Mouse (Mus musculus) leukemia stem cell, adult 10-12 weeks (primary cell): ENCODE results near the gene Psd. TPM values are rescaled to one million over a fixed set of nuclear protein-coding genes. Genes with fewer than 3 reads are reported as not detected.

ENCODE experiments used
- polyA plus RNA-seq: library from polyadenylated mRNA; stranded (reverse); fragments of >175 nt; gene quantifications from 2 replicates; pipeline ENCODE4 v1.2.3, GENCODE M21; 2012; ENCODE audit warnings: low replicate concordance

The Psd gene
- 7.5 and 12.5 TPM in 2 replicates for polyA plus RNA-seq

DNA sequence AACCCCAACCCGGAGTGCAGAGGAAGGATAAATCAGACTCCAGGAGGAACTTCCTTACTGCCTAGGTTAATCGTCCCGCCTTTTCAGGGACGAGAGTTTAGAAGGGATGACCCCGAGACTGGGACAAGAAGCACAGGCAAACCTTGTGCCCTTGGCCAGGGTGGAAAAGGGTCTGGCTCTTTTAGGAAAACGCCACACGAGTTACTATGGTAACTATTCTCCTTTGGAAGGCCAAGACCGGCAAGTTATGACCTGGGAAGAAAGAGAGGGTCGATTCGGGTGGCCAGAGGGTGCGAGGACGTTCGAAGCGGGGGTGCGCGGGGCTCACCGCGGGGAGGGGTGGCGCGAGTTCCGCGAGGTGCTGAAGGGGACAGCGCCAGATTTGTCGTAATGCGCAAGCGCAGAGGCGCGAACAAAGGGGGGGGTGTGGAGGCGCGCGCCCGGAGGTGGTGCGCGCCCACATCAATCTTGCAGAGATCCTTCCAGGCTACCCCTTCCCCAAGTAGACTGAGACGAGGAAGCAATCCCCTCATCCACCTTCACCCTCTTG is at the start of gene Psd:
Gene Psd, minus strand, starts transcription at position 401 of the 550 bp plus-strand sequence.

DNA sequence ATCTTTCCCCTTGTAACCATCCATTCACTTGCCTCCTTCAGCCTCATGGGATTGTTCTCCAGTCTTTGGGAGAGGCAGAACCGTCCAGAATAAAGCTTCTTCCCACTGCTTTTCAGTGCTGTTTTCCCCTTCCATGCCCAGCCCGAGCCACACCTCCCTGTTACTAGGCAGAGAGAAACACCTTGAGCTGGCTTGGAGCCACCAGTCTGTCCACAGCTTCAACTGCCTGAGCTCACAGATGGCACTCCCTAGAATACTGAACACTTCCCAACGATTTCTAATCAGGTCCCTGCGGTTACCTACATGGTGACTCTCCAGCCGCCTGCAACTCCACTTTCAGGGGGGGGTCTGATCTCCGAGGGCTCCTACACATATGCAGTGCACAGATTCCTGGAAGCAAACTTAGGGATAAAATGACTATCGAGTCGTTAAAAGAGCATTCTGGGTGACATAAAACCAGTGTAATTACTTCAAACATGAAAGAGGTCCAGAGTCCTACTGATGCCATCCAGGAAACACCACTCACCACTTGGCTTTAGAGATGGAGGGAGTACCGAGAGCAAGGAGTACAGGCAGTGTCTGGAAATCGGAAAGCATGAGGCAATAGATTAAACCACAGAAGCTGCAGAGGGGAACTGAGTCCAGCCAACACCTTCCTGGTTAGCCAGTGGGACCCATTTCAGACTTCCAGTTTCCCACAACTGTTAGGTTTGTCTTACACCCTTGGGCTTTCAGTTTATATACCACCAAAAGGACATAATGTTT is 23.4 kb upstream of the Psd start, which contains the start of gene 2310034G01Rik:
Gene 2310034G01Rik, minus strand, starts transcription at position 135 of the 765 bp plus-strand sequence.

DNA sequence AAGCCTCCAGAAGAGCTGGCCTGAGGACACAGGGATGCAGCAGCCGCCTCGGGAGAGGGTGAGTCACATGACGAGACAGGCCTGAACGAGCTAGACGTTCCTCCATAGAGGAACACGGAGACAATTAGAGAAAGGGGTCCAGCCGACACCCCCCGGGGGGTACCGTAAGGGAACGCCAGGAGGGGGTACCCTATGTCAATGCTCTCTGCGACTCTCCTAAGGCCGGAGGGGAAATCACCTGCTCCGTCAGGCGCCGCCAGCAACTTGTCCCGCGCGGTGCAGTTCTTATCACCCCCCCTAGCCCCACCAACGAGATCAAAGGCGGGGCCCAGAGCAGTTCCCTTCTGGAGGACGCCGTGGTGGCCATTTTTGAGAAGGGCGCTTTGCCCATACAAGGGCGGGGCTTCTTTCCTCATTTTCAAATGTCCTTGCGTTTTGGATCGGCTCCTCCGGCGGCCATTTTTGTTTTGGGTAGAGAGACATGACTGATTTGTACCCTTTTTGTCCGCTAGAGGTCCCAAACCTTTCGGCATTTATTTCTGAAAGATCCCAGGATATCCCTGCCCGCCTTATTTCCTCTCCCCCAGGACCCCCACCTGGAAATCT is 11.5 kb upstream of the Psd start, which contains the start of gene Cuedc2:
Gene Cuedc2, minus strand, starts transcription at position 372 of the 606 bp plus-strand sequence.

DNA sequence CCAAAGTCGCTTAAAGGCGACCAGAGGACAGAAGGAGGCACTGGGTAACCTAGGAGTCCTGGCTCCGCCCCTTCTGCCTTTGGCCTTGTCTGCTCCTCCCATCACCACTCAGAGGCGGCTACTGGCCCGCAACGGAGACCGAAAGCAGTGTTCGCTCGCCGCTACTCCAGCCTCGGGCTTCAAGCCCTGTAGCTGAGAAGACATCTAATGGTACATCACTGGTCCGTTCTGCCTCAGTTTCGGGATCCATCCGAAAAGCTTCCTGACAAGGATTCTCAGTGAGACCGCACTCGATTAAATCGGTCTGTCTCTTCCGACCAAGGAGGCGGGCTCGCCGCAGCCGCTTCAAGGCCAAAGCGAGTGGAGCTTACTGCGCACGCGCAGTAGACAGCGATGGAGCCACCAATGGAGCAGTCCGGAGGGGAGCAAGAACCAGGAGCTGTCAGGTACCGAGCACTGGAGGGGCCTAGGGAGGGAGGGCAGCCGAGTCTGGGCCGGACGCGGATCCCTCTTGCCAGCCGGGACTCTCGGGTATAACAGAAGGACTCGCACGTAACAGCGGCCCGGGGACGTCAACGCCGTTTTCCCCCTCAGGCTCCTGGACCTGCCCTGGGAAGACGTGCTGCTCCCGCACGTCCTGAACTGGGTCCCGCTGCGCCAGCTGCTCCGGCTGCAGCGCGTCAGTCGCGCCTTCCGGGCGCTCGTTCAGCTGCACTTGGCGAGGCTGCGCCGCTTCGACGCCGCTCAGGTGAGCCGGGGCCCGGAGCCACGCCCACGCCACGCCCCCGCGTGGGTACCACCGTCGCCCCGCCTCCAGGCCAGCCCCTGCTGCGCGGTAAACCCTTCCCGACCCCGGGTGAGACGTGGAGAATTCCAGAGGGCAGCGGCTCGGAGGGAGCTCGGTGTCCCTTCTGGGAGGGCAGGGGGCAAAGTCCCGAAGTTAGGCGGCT is 1.4 kb upstream of the Psd start, which contains the start of gene Fbxl15:
Gene Fbxl15, plus strand, starts transcription at position 104 of the 950 bp plus-strand sequence.

DNA sequence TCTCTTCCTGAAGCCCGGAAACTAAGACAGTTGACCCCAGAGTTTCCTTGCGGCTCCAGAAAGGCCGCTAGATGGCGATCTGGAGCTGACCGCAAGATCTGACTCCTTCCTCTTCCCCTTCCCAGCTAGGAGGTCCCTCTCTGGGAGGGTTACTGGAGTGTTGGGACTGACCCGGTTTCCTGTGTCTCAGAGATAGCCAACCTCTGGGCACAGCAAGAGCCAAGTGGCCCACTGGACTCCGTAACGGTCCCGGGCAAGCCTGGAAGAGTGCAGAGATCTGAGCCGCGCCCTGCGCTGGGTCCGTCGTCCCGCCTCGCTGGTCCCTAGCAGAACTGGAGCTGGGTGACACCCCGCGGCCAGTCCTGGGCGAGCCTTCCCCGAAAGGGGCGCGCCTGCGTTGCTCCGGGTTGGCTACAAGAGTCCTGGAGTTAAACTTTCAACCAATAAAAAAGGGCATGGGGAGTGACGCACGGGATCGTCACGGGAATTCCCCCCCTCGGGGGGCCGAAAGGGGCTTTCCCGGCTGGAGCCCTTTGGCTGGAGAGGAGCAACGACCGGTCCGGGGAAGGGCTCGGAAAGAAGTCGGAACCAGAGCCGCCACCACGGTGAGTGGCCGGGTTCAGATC is 22.6 kb downstream of the Psd start, which contains the start of gene Nfkb2:
Gene Nfkb2, plus strand, starts transcription at position 105 of the 626 bp plus-strand sequence.

Other genes starting within 250 kb of the Psd start
- gene Elovl3, start 195.3 kb downstream of the Psd start, polyA plus RNA-seq: not detected in 2 replicates
- gene Pitx3, start 178.8 kb downstream of the Psd start, polyA plus RNA-seq: not detected in 2 replicates
- 511 and 517 TPM in 2 replicates for gene Gbf1, start 174.6 kb downstream of the Psd start, polyA plus RNA-seq
- 60.6 and 91.2 TPM in 2 replicates for gene Nfkb2, start 22.8 kb downstream of the Psd start, polyA plus RNA-seq
- 19.7 and 24.8 TPM in 2 replicates for gene Fbxl15, start 1.0 kb upstream of the Psd start, polyA plus RNA-seq
- 104 and 126 TPM in 2 replicates for gene Cuedc2, start 11.5 kb upstream of the Psd start, polyA plus RNA-seq
- 15.2 and 15.3 TPM in 2 replicates for gene Mfsd13a, start 14.0 kb upstream of the Psd start, polyA plus RNA-seq
- 0.13 and 0.43 TPM in 2 replicates for gene 2310034G01Rik, start 23.1 kb upstream of the Psd start, polyA plus RNA-seq
- 17.4 and 47.0 TPM in 2 replicates for gene Actr1a, start 68.6 kb upstream of the Psd start, polyA plus RNA-seq
- gene Sufu, start 69.7 kb upstream of the Psd start, polyA plus RNA-seq: 38.7 and 40.0 TPM in 2 replicates
- gene Trim8, start 174.5 kb upstream of the Psd start, polyA plus RNA-seq: 109 and 117 TPM in 2 replicates
- gene Arl3, start 246.0 kb upstream of the Psd start, polyA plus RNA-seq: 5.5 and 13.7 TPM in 2 replicates
- 0.54 and 1.9 TPM in 2 replicates for gene Sfxn2, start 246.2 kb upstream of the Psd start, polyA plus RNA-seq